Mouse (Mus musculus): ENCODE measurements around the gene Zfand2b. TPM values are rescaled to one million over a fixed set of nuclear protein-coding genes. Genes with fewer than 3 reads are reported as not detected.

The Zfand2b gene
- polyA plus RNA-seq, 2 experiments, result 40.2 to 53.2 TPM

GRCm38 (mm10) chr1:75181377-75181870, 13.0 kb downstream of the Zfand2b start:
- TF ChIP-seq POLR2A (IDR thresholded peaks at IDR 0.05; ENCODE audit: borderline replicate concordance, extremely low read depth, insufficient read depth, insufficient read length), result no peak
- Histone ChIP-seq H3K27ac (replicated peaks; ENCODE audit: low read depth, low read length) (no peak overlapping the region), H3K4me3 (replicated peaks; ENCODE audit: low read length) (no peak overlapping the region), H3K4me1 (ENCODE audit: control insufficient read depth, insufficient read depth, low read length) (peaks cover 7% of the 10 kb centered on the region), H3K9ac (ENCODE audit: low read depth, low read length, severe bottlenecking) (no peak overlapping the region), H3K9me3 (ENCODE audit: control insufficient read depth, low read length) (no peaks in the 10 kb centered on the region), H3K27me3 (ENCODE audit: control insufficient read depth, insufficient read depth, low read length) (no peaks in the 10 kb centered on the region), H3K4me2 (replicated peaks; ENCODE audit: low read depth, low read length, severe bottlenecking) (no peak overlapping the region), H3K36me3 (ENCODE audit: control insufficient read depth, insufficient read depth, low read length) (peaks cover 65% of the 10 kb centered on the region)
- ATAC-seq (ENCODE audit: low FRiP score, low read depth) (no peak), DNase-seq (ENCODE audit: low spot score) (no peak)
- WGBS, result 85% methylated on average over 4 of the region's 4 CpGs

- H3K9ac ChIP-seq (ENCODE audit: low read depth, low read length, severe bottlenecking), result no peak overlapping the region
- H3K27ac ChIP-seq (replicated peaks; ENCODE audit: low read depth, low read length), result no peak overlapping the region
- no peak overlapping the region for H3K4me3 ChIP-seq (replicated peaks; ENCODE audit: low read length)
- peaks cover 7% of the 10 kb centered on the region for H3K4me1 ChIP-seq (ENCODE audit: control insufficient read depth, insufficient read depth, low read length)
- no peaks in the 10 kb centered on the region for H3K27me3 ChIP-seq (ENCODE audit: control insufficient read depth, insufficient read depth, low read length)
- no peak for ATAC-seq (ENCODE audit: low FRiP score, low read depth)
- H3K4me2 ChIP-seq (replicated peaks; ENCODE audit: low read depth, low read length, severe bottlenecking), result no peak overlapping the region
- TF ChIP-seq POLR2A (IDR thresholded peaks at IDR 0.05; ENCODE audit: borderline replicate concordance, extremely low read depth, insufficient read depth, insufficient read length), result no peak
- 81% methylated on average over 4 of the region's 4 CpGs for WGBS
- peaks cover 66% of the 10 kb centered on the region for H3K36me3 ChIP-seq (ENCODE audit: control insufficient read depth, insufficient read depth, low read length)
- no peaks in the 10 kb centered on the region for H3K9me3 ChIP-seq (ENCODE audit: control insufficient read depth, low read length)
- no peak for DNase-seq (ENCODE audit: low spot score)
These were observed 13.7 kb downstream of the Zfand2b start for GRCm38 (mm10) chr1:75182160-75182559.

- H3K27ac ChIP-seq (replicated peaks; ENCODE audit: low read depth, low read length), result no peak overlapping the region
- no peak overlapping the region for H3K4me3 ChIP-seq (replicated peaks; ENCODE audit: low read length)
- DNase-seq (ENCODE audit: low spot score) (no peak), ATAC-seq (ENCODE audit: low FRiP score, low read depth) (no peak)
- no peak overlapping the region for H3K4me2 ChIP-seq (replicated peaks; ENCODE audit: low read depth, low read length, severe bottlenecking)
- 87% methylated on average over 11 of the region's 11 CpGs for WGBS
- H3K4me1 ChIP-seq (ENCODE audit: control insufficient read depth, insufficient read depth, low read length), result peaks cover 1% of the 10 kb centered on the region; the same call in 1 of the 2 replicates
- no peaks in the 10 kb centered on the region for H3K9me3 ChIP-seq (ENCODE audit: control insufficient read depth, low read length)
- peaks cover 66% of the 10 kb centered on the region for H3K36me3 ChIP-seq (ENCODE audit: control insufficient read depth, insufficient read depth, low read length)
- TF ChIP-seq POLR2A (IDR thresholded peaks at IDR 0.05; ENCODE audit: borderline replicate concordance, extremely low read depth, insufficient read depth, insufficient read length), result no peak
- no peaks in the 10 kb centered on the region for H3K27me3 ChIP-seq (ENCODE audit: control insufficient read depth, insufficient read depth, low read length)
- H3K9ac ChIP-seq (ENCODE audit: low read depth, low read length, severe bottlenecking), result no peak overlapping the region
These were observed 17.0 kb downstream of the Zfand2b start for GRCm38 (mm10) chr1:75185495-75185894.

GRCm38 (mm10) chr1:75187126-75187525, 18.7 kb downstream of the Zfand2b start:
- no peaks in the 10 kb centered on the region for H3K27me3 ChIP-seq (ENCODE audit: control insufficient read depth, insufficient read depth, low read length)
- H3K4me1 ChIP-seq (ENCODE audit: control insufficient read depth, insufficient read depth, low read length), result peaks cover 10% of the 10 kb centered on the region
- no peak overlapping the region for H3K27ac ChIP-seq (replicated peaks; ENCODE audit: low read depth, low read length)
- no peak overlapping the region for H3K4me3 ChIP-seq (replicated peaks; ENCODE audit: low read length)
- ATAC-seq (ENCODE audit: low FRiP score, low read depth), result no peak
- H3K4me2 ChIP-seq (replicated peaks; ENCODE audit: low read depth, low read length, severe bottlenecking), result no peak overlapping the region
- H3K36me3 ChIP-seq (ENCODE audit: control insufficient read depth, insufficient read depth, low read length), result peaks cover 61% of the 10 kb centered on the region
- no peak overlapping the region for H3K9ac ChIP-seq (ENCODE audit: low read depth, low read length, severe bottlenecking)
- H3K9me3 ChIP-seq (ENCODE audit: control insufficient read depth, low read length), result no peaks in the 10 kb centered on the region
- no peak for DNase-seq (ENCODE audit: low spot score)
- no peak for TF ChIP-seq POLR2A (IDR thresholded peaks at IDR 0.05; ENCODE audit: borderline replicate concordance, extremely low read depth, insufficient read depth, insufficient read length)

GRCm38 (mm10) chr1:75187914-75188483, 19.6 kb downstream of the Zfand2b start:
- Histone ChIP-seq H3K9me3 (ENCODE audit: control insufficient read depth, low read length) (no peaks in the 10 kb centered on the region), H3K36me3 (ENCODE audit: control insufficient read depth, insufficient read depth, low read length) (peaks cover 52% of the 10 kb centered on the region), H3K4me2 (replicated peaks; ENCODE audit: low read depth, low read length, severe bottlenecking) (no peak overlapping the region), H3K27me3 (ENCODE audit: control insufficient read depth, insufficient read depth, low read length) (no peaks in the 10 kb centered on the region), H3K4me1 (ENCODE audit: control insufficient read depth, insufficient read depth, low read length) (peaks cover 11% of the 10 kb centered on the region), H3K9ac (ENCODE audit: low read depth, low read length, severe bottlenecking) (no peak overlapping the region), H3K27ac (replicated peaks; ENCODE audit: low read depth, low read length) (no peak overlapping the region), H3K4me3 (replicated peaks; ENCODE audit: low read length) (no peak overlapping the region)
- ATAC-seq (ENCODE audit: low FRiP score, low read depth) (no peak), DNase-seq (ENCODE audit: low spot score) (no peak)
- no peak for TF ChIP-seq POLR2A (IDR thresholded peaks at IDR 0.05; ENCODE audit: borderline replicate concordance, extremely low read depth, insufficient read depth, insufficient read length)
- WGBS, result 86% methylated on average over 2 of the region's 2 CpGs

Data from limb, embryonic 14.5 days (tissue).